Mouse (Mus musculus): ENCODE data around the gene Shcbp1l.
"Not testable (repeated sequence)": the region's sequence is repeated elsewhere in the genome, so short reads cannot be mapped to it uniquely, and the experiment has no call there.

Gene Shcbp1l

GRCm38 (mm10) chr1:153424770-153425584, at the start of gene Shcbp1l:
TSS of gene Shcbp1l (plus strand) at chr1:153425162.
- DNase-seq (ENCODE audit: low spot score in 2 of 2), result peak; percentile 66 to 69

- no peak for DNase-seq (ENCODE audit: low spot score in 2 of 2)
These were observed 48.5 kb upstream of the Shcbp1l start for GRCm38 (mm10) chr1:153376446-153376845.

GRCm38 (mm10) chr1:153378587-153378986, 46.4 kb upstream of the Shcbp1l start:
- DNase-seq (ENCODE audit: low spot score in 2 of 2), result no peak

- peak; percentile 29 for DNase-seq (ENCODE audit: low spot score in 2 of 2)
These were observed 45.1 kb upstream of the Shcbp1l start for GRCm38 (mm10) chr1:153379832-153380231.

- no peak for DNase-seq (ENCODE audit: low spot score in 2 of 2)
These were observed 44.1 kb upstream of the Shcbp1l start for GRCm38 (mm10) chr1:153380746-153381282.

- DNase-seq (ENCODE audit: low spot score in 2 of 2), result no peak
These were observed 39.9 kb upstream of the Shcbp1l start for GRCm38 (mm10) chr1:153385081-153385480.

- not testable (repeated sequence) for DNase-seq (ENCODE audit: low spot score in 2 of 2)
These were observed 39.3 kb upstream of the Shcbp1l start for GRCm38 (mm10) chr1:153385661-153386060.

- DNase-seq (ENCODE audit: low spot score in 2 of 2), result peak; percentile 50 to 73
These were observed 38.5 kb upstream of the Shcbp1l start for GRCm38 (mm10) chr1:153386271-153387069.

GRCm38 (mm10) chr1:153395706-153396105, 29.3 kb upstream of the Shcbp1l start:
- not testable (repeated sequence) for DNase-seq (ENCODE audit: low spot score in 2 of 2)

- peak in 1 of 2 experiments; percentile 55 for DNase-seq (ENCODE audit: low spot score in 2 of 2)
These were observed 23.2 kb upstream of the Shcbp1l start for GRCm38 (mm10) chr1:153401765-153402164.

GRCm38 (mm10) chr1:153407641-153408040, 17.3 kb upstream of the Shcbp1l start:
- not testable (repeated sequence) for DNase-seq (ENCODE audit: low spot score in 2 of 2)

GRCm38 (mm10) chr1:153408296-153408695, 16.7 kb upstream of the Shcbp1l start:
- not testable (repeated sequence) for DNase-seq (ENCODE audit: low spot score in 2 of 2)

- not testable (repeated sequence) for DNase-seq (ENCODE audit: low spot score in 2 of 2)
These were observed 14.0 kb upstream of the Shcbp1l start for GRCm38 (mm10) chr1:153410915-153411314.

GRCm38 (mm10) chr1:153411723-153412122, 13.2 kb upstream of the Shcbp1l start:
- no peak for DNase-seq (ENCODE audit: low spot score in 2 of 2)

- not testable (repeated sequence) for DNase-seq (ENCODE audit: low spot score in 2 of 2)
These were observed 12.1 kb upstream of the Shcbp1l start for GRCm38 (mm10) chr1:153412663-153413396.

- peak; percentile 24 to 37 for DNase-seq (ENCODE audit: low spot score in 2 of 2)
These were observed 11.5 kb upstream of the Shcbp1l start for GRCm38 (mm10) chr1:153413397-153414020.

- peak; percentile 92 to 96 for DNase-seq (ENCODE audit: low spot score in 2 of 2)
These were observed 10.7 kb upstream of the Shcbp1l start for GRCm38 (mm10) chr1:153414114-153414723.

- DNase-seq (ENCODE audit: low spot score in 2 of 2), result peak; percentile 65 to 68
These were observed 10.0 kb upstream of the Shcbp1l start for GRCm38 (mm10) chr1:153414962-153415361.

- not testable (repeated sequence) for DNase-seq (ENCODE audit: low spot score in 2 of 2)
These were observed 9.2 kb upstream of the Shcbp1l start for GRCm38 (mm10) chr1:153415742-153416141.

- not testable (repeated sequence) for DNase-seq (ENCODE audit: low spot score in 2 of 2)
These were observed 8.6 kb upstream of the Shcbp1l start for GRCm38 (mm10) chr1:153416271-153416832.

Measured in thymus, postnatal 10 days (tissue).